Mouse (Mus musculus) stomach, embryonic 14.5 days (tissue): ENCODE measurements around the gene Bcl6b. TPM values are rescaled to one million over a fixed set of nuclear protein-coding genes. Genes with fewer than 3 reads are reported as not detected.
A peak's percentile ranks its signal among the peaks of the same experiment; 100 is the strongest.

Source experiments
- ATAC-seq: fragments of 200-750 bp; cut with Nextera tagmentation; 2 replicates; pipeline ENCODE4 v1.8.0; 2017; ENCODE audit warnings: low read depth, moderate TSS enrichment; ENCODE audit not compliant: insufficient number of reproducible peaks, insufficient read depth, low FRiP score
- H3K27ac ChIP-seq: fragments of 300-500 bp; sonication (generic); 2 replicates; pipeline ENCODE4 v1.5.1; 2014; ENCODE audit warnings: mild to moderate bottlenecking, low read length, moderate library complexity, mixed read lengths
- H3K27me3 ChIP-seq: fragments of 300-500 bp; sonication (generic); 2 replicates; pipeline ENCODE4 v1.6.1; 2014; ENCODE audit warnings: low read length, control low read depth, mixed read lengths; ENCODE audit not compliant: control insufficient read depth, insufficient read depth
- H3K36me3 ChIP-seq: fragments of 300-500 bp; sonication (generic); 2 replicates; pipeline ENCODE4 v1.6.1; 2014; ENCODE audit warnings: mild to moderate bottlenecking, control low read depth, low read length, moderate library complexity, mixed read lengths; ENCODE audit not compliant: control insufficient read depth, insufficient read depth
- H3K4me1 ChIP-seq: fragments of 300-500 bp; sonication (generic); 2 replicates; pipeline ENCODE4 v1.6.1; 2014; ENCODE audit warnings: low read length, control low read depth, mixed read lengths; ENCODE audit not compliant: control insufficient read depth, insufficient read depth
- H3K4me2 ChIP-seq: fragments of 300-500 bp; sonication (generic); replicated peaks from 2 replicates; pipeline ENCODE4 v1.6.1; 2014; ENCODE audit warnings: low read depth, low read length, control low read depth
- H3K4me3 ChIP-seq: fragments of 300-500 bp; sonication (generic); 2 replicates; pipeline ENCODE4 v1.5.1; 2014; ENCODE audit warnings: low read depth, low read length, control low read depth
- H3K9ac ChIP-seq: fragments of 300-500 bp; sonication (generic); replicated peaks from 2 replicates; pipeline ENCODE4 v1.6.1; 2014; ENCODE audit warnings: low read depth, mild to moderate bottlenecking, control low read depth, low read length, moderate library complexity, mixed read lengths
- H3K9me3 ChIP-seq: fragments of 300-500 bp; sonication (generic); 2 replicates; pipeline ENCODE4 v1.6.1; 2016; ENCODE audit warnings: low read depth, low read length, control low read depth; ENCODE audit not compliant: control insufficient read depth
- WGBS: fragments of 180-500 bp; shearing (Covaris S2); extraction: QIAGEN DNeasy Blood & Tissue Kit; methylation state at CpG from one replicate; pipeline ENCODE4 v1.1.7; 2014; 5-methylcytosine and 5-hydroxymethylcytosine counted together
- polyA plus RNA-seq: library from polyadenylated mRNA; unstranded; fragments of >200 nt; fragmentation: Nextera tagmentation; extraction: Ambion mirVana; gene quantifications from 2 replicates; pipeline ENCODE4 v1.2.1, GENCODE M21; 2014

Bcl6b gene
- polyA plus RNA-seq = 11.3 and 12.0 TPM in 2 replicates

DNA sequence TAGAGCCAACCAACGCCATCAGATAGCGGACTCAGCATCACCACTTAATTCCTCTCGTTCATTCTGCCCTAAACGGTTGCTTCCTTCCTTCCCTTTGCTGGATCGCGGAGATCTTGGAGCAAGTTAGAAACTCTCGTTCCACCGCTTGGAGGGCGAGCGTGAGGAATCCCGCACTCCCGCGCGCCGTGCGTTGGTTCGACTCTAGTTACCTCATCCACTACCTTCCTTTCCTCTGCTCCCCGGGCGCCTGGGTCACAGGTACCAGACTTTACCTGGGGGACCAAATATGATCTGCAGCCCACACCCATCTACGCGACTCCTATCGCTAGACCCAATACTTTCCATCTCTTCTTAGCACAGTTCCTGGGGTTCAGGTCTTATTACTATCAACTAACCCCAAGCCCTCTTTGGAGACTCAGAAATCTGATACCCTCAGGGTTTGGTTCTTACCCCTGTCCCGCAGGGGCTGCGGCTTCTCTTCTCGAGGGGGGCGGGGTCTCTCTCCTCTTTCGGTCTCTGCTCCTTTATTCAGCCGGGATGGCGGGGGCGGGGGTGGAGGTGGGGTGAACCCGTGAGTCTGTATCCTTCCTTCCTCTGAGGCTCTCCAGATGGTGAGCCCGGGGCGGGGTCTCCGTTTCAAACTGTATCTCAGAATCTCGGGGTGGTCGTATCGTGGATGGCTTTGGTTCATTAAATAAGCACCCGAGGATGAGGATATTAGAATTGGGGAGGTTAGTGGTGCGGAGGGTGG lies at the start of gene Bcl6b:
Bcl6b (minus strand) TSS at position 539 of the 751 bp plus-strand sequence.
- Histone ChIP-seq H3K4me1 (peaks cover 9% of the 10 kb centered on the region; the same call in 1 of the 2 replicates), H3K36me3 (no peaks in the 10 kb centered on the region; the same call in 1 of the 2 replicates), H3K4me2 (peak within 1 kb of the TSS; percentile 53), H3K4me3 (peak within 1 kb of the TSS; percentile 30), H3K9ac (peak within 1 kb of the TSS; percentile 14; the same call in 1 of the 2 replicates), H3K27ac (peak within 1 kb of the TSS; percentile 63; the same call in 1 of the 2 replicates), H3K27me3 (peaks cover 19% of the 10 kb centered on the region), H3K9me3 (no peaks in the 10 kb centered on the region)
- WGBS = 3% methylated on average over 39 of the region's 39 CpGs
- no peak for ATAC-seq

DNA sequence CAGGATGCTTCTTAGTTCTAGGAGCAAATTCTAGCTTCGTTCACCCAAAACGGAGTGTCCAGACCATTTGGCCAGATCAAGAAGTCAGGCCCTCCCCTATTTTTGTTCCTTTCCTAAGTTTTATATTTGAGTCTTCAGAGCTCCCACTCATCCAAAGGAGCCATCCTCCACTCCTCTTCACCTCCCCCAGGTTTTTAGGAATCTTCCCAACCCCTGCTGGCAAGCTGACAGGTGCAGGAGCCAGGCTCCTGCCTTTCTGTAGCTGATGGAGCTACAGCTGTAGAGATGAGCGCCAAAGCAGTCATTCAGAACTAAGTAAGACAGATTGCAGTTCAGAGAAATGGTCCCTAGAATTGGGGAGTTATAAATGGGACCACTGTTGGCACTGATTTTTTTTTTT lies 49.4 kb upstream of the Bcl6b start:
- Histone ChIP-seq H3K27me3 (no peaks in the 10 kb centered on the region), H3K4me1 (peaks cover 5% of the 10 kb centered on the region; the same call in 1 of the 2 replicates), H3K4me3 (no peak overlapping the region), H3K27ac (no peak overlapping the region), H3K9ac (no peak overlapping the region), H3K4me2 (no peak overlapping the region), H3K36me3 (no peaks in the 10 kb centered on the region), H3K9me3 (no peaks in the 10 kb centered on the region)
- no peak for ATAC-seq
- 60% methylated on average over 3 of the region's 3 CpGs for WGBS

DNA sequence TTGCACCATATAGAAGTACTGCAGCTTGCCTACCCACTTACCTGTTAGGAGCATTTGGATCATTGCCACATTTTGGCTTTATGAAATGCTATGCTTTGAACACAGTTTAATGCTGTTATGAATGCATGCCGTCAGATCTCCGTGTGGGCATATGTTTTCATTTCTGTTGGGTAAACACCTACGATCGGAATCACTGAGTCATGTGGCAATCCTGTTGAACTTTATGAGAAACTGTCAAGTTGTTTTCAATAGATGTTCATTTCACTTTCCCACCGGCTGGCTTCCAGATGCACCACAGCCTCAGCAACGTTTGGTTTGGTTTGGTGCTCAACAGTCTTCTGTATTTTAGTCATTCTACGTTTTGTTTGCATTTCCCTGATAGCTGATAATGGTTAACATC lies 42.0 kb upstream of the Bcl6b start:
- H3K4me2 ChIP-seq = no peak overlapping the region
- no peaks in the 10 kb centered on the region for H3K36me3 ChIP-seq
- no peak overlapping the region for H3K4me3 ChIP-seq
- H3K27me3 ChIP-seq = no peaks in the 10 kb centered on the region
- no peaks in the 10 kb centered on the region for H3K4me1 ChIP-seq
- no peaks in the 10 kb centered on the region for H3K9me3 ChIP-seq
- no peak overlapping the region for H3K9ac ChIP-seq
- 83% methylated on average over 7 of the region's 7 CpGs for WGBS
- no peak for ATAC-seq
- no peak overlapping the region for H3K27ac ChIP-seq

DNA sequence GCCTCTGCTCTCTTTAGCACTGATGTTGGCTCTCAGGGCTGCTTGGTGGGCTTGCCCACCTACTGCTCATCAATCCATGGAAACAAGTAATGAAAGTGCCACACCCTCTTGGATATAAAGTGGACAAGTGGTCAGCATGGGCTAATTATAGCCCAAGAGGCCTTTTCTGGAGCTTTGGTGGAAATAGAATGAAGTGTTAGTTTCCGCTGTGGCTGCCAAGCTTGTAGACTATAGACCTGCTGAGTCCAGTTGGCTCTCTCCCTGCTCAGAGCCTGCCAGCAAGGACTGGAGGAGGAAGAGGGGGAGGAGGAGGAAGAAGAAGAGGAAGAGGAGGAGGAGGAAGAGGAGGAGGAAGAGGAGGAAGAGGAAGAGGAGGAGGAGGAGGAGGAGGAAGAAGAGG lies 36.8 kb upstream of the Bcl6b start:
- H3K9me3 ChIP-seq = no peaks in the 10 kb centered on the region
- no peak overlapping the region for H3K4me3 ChIP-seq
- no peak for ATAC-seq
- H3K4me1 ChIP-seq = no peaks in the 10 kb centered on the region
- no peak overlapping the region for H3K9ac ChIP-seq
- no peaks in the 10 kb centered on the region for H3K36me3 ChIP-seq
- H3K27me3 ChIP-seq = no peaks in the 10 kb centered on the region
- H3K27ac ChIP-seq = no peak overlapping the region
- H3K4me2 ChIP-seq = no peak overlapping the region
- WGBS = 84% methylated on average over 1 of the region's 1 CpGs

DNA sequence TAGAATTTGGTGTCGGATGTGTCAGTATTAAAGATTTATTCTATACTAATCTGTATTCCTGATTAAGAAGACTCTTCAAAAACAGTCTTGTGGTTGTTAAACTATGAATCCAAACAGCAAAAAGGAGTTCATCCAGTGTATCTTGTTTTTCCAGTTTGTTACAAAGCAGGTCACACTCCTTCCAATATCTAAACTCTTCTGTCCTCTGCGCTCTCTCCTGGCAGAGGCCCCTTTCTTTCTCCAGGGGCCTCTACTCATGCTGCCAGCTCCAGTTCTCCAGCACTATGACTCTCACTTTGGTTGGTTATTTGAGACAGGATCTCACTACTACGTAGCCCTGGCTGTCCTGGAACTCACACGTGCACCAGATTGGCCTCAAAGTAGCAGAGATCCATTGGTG lies 36.2 kb upstream of the Bcl6b start:
- no peak overlapping the region for H3K4me2 ChIP-seq
- no peaks in the 10 kb centered on the region for H3K4me1 ChIP-seq
- H3K27ac ChIP-seq = no peak overlapping the region
- no peak overlapping the region for H3K9ac ChIP-seq
- no peaks in the 10 kb centered on the region for H3K27me3 ChIP-seq
- WGBS = 61% methylated on average over 4 of the region's 4 CpGs
- H3K9me3 ChIP-seq = no peaks in the 10 kb centered on the region
- no peak for ATAC-seq
- no peak overlapping the region for H3K4me3 ChIP-seq
- no peaks in the 10 kb centered on the region for H3K36me3 ChIP-seq

DNA sequence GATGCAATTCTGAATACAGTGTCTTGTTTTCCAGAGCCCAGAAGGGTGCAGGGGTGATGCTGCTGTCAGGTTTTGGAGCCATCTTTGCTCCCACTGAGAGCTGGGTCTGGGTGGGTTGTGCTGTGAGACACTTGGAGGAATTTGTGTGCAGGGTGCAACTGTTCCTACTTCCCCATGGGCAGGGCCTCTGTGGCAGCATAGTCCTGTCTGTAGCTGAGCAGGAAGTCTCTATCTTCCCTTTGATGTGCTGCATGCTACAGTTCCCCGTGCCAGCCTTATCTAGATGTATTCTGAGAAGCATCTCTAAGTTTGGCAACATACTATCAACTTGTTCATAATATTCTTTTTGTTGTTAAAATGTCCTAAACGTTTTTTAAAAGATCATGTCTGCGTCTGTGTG lies 35.7 kb upstream of the Bcl6b start:
- H3K4me3 ChIP-seq = no peak overlapping the region
- H3K27ac ChIP-seq = no peak overlapping the region
- H3K4me1 ChIP-seq = no peaks in the 10 kb centered on the region
- no peak overlapping the region for H3K4me2 ChIP-seq
- no peak overlapping the region for H3K9ac ChIP-seq
- WGBS = 45% methylated on average over 3 of the region's 3 CpGs
- no peaks in the 10 kb centered on the region for H3K36me3 ChIP-seq
- no peaks in the 10 kb centered on the region for H3K27me3 ChIP-seq
- no peaks in the 10 kb centered on the region for H3K9me3 ChIP-seq
- no peak for ATAC-seq

DNA sequence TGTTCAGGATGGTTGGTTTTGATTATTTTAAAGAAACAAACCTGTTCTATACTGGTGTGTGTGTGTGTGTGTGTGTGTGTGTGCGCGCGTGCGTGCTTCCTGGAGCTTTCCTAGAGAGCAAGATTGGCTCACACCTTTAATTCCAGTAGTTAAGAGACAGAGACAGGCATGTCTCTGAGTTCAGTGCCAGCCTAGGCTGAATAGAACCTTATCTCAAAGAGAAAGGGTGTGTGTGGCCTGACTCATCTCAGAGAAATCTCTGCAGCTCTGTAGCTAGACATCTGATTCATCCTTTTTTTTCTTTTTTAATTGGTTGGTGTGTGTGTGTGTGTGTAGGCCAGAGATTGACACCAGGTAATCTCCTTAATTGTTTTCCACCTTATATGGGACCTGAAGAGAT lies 29.4 kb upstream of the Bcl6b start:
- Histone ChIP-seq H3K4me3 (no peak overlapping the region), H3K27me3 (0 out of 2 replicates have a peak, but pooled peaks cover 3% of the 10 kb centered on the region), H3K9me3 (no peaks in the 10 kb centered on the region), H3K36me3 (no peaks in the 10 kb centered on the region), H3K4me1 (0 out of 2 replicates have a peak, but pooled peaks cover 4% of the 10 kb centered on the region), H3K4me2 (no peak overlapping the region), H3K9ac (no peak overlapping the region), H3K27ac (no peak overlapping the region)
- ATAC-seq = no peak
- 87% methylated on average over 4 of the region's 4 CpGs for WGBS

DNA sequence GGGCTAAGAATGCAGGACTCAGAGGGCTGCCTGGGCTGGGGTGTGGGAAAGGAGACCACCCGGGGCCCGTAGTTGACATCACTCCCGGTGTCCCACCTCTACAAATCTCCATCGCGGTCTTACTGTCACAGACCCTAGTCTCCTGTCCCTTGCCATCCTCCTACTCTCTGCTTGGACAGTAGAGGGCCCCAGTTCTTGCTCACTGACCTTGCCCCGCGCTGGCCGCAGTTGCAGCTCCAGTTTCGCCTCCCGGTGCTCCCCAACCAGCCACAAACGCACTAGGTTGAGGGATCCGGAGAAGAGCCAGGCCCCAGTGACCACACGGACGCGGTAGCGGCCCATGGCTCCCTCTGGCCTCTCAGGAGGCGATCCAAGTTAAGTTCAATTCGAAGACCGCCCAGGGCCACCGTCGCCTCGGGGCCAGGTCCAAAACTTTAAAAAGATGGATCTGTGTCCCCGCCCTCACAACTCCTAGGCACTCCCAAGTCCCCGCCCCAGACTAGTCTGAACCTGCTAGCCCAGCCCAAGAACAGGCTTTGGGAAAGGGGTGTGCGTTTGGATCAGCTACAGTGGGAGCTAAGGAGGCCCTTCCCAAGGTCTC lies 25.4 kb upstream of the Bcl6b start, which contains the start of gene Alox12:
Alox12 (minus strand) TSS at position 423 of the 601 bp plus-strand sequence.
- 2% methylated on average over 25 of the region's 25 CpGs for WGBS
- Histone ChIP-seq H3K36me3 (no peaks in the 10 kb centered on the region), H3K4me1 (0 out of 2 replicates have a peak, but pooled peaks cover 4% of the 10 kb centered on the region), H3K9ac (no peak within 1 kb of the TSS; the same call in 1 of the 2 replicates), H3K27me3 (0 out of 2 replicates have a peak, but pooled peaks cover 7% of the 10 kb centered on the region), H3K9me3 (no peaks in the 10 kb centered on the region), H3K27ac (no peak within 1 kb of the TSS; the same call in 1 of the 2 replicates), H3K4me3 (peak within 1 kb of the TSS; percentile 27), H3K4me2 (peak within 1 kb of the TSS; percentile 45)
- ATAC-seq = peak; percentile 76
